Mouse (Mus musculus) spleen, embryonic (tissue): ENCODE data around the gene Mark2.

ENCODE experiments used
- CTCF ChIA-PET: fragments of 350-600 bp; sonication (Branson Sonifier 250); formaldehyde crosslinking; loops from one replicate; lab custom pipeline; 2022; lab: Charles Lee

The Mark2 gene

DNA sequence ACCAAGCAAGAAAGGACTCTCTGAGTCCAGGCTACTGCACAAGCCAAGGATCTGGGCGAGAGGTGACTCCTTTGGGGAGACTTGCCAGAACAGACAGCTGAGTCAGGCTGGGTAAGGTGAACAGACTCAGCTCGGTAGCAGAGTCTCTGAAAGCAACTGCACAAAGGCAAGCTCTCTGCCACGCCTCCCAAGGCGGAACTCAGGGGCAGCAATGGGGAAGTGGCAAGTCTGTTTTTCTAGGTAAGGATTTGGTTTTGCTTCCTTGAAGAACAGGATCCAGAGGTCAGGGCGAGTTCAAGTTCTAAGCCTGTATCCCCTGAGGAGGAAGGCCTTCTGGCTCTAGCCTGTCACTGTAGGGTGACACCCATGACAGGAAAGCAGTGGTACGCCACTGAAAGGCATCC lies 115.1 kb downstream of the Mark2 start:
- CTCF ChIA-PET = no interaction called here
